Mouse (Mus musculus): ENCODE data around the gene Mrps7.

The Mrps7 gene

DNA sequence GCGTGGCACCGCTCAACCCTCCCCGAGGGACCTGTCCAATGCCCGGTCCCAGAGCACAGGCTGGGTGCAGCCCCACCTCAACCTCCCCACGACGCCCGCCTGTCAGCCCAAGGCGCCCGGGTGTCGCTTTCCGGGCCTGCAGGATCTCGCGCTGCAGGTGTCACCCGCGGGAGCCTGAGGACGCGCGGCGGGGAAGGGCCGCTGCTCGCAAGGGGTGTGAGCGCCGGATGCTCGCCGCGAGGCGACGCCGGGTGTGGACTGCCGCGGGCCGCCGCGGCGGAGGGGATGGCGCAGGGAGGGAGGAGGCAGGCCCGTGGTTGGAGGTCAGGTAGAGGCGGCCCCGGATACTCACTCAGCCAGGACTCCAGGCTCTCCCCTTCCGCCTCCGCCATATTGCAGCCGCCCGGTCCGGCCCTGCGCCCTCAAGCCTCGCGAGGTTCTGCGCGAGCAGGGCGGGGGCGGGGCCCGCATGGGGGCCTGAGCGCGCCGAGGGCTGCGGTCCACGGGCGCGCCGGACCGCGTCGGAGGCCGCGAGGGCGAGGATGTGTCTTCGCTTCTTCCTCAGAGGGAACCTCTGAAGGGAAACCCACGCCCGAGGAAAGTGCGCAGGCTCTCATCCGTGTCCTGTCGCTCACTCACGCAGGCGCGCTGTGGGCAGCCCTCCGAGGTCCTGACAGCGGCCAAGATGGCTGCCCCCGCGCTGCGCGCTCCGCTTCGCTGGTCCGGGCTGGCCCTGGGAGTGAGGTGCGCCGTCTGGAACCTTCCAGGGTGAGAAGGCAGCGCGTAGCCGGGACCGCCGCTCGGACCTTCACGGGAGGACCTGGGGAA, at the start of gene Mrps7, which contains the start of gene Gga3:
Mrps7 (plus strand) TSS at position 450 of the 828 bp plus-strand sequence.
Gga3 (minus strand) TSS at position 576 of the 828 bp plus-strand sequence.
- DNase-seq = peak; percentile 89

DNA sequence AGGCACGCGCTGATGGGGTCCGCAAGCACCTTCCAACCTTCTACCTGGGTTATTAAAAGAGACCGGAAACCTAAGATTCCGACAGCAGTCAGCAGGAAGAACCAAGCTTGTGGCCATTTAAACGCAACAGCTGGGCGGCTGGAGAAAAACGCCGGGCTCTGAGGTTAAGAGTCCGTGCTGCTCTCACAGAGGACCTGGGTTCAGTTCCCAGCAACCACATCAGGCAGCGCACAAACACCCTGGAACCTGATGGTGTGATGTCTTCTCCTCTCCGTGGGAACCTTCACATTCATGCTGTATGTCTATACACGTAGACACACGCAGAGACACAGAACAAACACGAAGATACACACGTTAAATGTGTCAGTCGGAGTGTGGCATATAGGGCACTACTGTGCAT, 48.0 kb upstream of the Mrps7 start:
- no peak for DNase-seq

GRCm38 (mm10) chr11:115563406-115563805, 40.3 kb upstream of the Mrps7 start:
- no peak for DNase-seq

DNA sequence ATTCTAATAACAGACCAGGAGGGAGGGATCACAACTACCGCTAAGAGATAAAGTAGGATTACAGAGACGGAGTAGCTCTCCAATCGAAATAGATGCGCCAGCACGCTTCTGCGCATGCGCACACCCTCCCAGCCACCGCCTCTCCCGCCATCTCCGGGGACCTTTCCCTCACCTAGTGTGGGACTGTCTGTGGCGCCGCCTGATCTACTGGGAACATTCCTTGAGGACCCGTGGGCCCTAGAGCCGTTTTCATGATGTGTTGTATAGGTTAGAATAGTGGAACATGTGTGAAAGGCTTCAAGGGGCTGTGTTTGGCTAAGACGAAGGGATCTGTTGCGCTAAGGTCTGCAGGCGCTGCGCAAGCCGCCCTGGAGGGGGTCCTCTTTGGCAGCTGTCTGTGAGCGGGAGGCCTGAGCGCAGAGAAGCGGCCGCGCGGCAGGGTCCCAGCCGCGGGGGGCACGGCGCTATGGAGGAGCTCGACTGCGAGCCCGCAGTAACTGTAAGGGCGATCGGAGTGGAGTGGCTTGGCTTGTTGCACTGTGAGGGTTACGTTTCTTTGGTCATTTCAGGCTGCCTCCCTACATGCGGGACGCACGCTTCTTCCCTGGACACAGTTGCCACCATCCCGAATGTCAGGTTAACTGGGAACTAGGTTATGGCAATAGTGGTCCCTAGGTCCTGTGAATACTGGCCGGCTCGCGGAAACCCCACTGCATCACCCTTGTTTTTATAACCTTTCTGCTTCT, 39.5 kb upstream of the Mrps7 start, which contains the start of gene Nup85:
Nup85 (plus strand) TSS at position 371 of the 746 bp plus-strand sequence.
- peak; percentile 97 for DNase-seq

GRCm38 (mm10) chr11:115564961-115565360, 38.8 kb upstream of the Mrps7 start:
- no peak for DNase-seq

DNA sequence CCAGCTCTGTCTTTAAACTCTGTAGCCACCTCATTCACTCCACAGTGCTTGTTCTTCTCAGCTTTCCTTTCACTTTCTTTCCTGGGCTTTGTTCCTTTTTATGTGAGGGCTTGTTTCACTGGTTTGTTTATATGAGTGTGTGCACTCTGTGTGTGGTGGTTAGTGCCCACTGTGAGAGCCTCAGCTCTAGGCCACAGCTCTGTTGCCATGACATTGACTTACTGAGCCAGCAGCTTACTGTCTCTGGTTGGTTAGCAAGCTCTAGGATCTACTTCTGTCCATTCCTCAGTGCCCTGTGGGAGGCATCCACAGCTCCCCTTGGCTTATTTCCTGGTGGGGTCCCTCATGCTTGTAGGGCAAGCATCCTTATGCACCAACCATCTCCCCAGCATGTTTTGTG, 24.6 kb upstream of the Mrps7 start:
- DNase-seq = no peak

GRCm38 (mm10) chr11:115582913-115583606, 20.7 kb upstream of the Mrps7 start:
- DNase-seq = no peak

DNA sequence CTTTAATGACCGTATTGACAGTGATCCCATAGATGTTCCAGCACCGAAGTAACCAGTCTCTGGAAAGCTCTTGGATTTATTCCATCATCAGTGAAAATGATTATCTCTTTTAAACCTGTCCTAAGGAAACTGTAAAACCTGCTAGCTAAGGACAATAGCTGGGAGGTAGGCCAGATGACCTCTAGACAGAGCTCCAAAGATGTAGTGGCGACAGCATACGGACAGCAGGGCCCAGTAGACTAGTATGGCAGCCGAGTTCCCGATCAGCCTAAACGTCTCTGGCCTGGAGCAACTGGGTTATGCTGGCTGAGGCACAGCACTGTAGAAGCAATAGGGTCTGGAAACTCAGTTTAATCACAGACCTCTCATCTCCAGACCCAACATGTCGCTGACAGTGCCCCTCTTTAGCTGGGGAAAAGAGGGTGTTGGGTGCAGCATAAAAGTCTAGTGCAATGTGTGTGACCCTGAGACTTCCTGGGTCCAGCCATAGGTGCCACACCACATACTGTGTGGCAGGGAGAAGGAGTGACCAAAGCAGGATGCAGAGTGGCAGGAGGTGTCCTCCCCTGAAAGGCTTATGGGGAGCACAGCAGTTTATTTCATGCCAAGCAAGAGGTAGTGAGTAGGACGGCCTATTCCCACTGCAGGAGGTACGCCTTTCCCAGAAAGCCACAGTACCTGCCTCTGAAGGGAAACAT, 19.2 kb upstream of the Mrps7 start:
- DNase-seq = no peak

- no peak for DNase-seq
Observed at GRCm38 (mm10) chr11:115585573-115586100, 18.1 kb upstream of the Mrps7 start.

GRCm38 (mm10) chr11:115586403-115586802, 17.3 kb upstream of the Mrps7 start:
- no peak for DNase-seq

GRCm38 (mm10) chr11:115587984-115588383, 15.7 kb upstream of the Mrps7 start:
- DNase-seq = no peak

GRCm38 (mm10) chr11:115590526-115591075, 13.1 kb upstream of the Mrps7 start:
- no peak for DNase-seq

GRCm38 (mm10) chr11:115595209-115595608, 8.5 kb upstream of the Mrps7 start:
- no peak for DNase-seq

- DNase-seq = no peak
Observed at GRCm38 (mm10) chr11:115598309-115598708, 5.4 kb upstream of the Mrps7 start.

DNA sequence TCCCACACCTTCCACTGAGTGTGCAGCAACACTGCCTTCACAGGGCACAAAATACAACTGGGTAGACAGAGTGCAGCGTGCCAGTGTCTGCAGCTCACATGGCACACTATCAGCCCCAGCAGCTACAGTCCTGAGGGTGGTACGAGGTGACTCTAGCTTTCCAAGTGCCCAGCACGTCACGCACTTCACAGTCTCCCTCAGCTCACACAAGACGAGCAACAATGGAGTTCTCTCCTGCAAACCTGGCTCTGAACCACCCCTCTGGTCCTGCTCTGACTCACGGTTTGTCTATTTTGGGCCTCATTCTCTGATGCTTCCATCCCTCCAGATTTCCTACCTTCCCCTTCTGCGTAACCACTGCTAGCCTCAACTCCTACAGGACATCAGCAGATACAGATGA, 4.0 kb upstream of the Mrps7 start:
- DNase-seq = no peak

GRCm38 (mm10) chr11:115600743-115601142, 3.0 kb upstream of the Mrps7 start:
- DNase-seq = no peak

GRCm38 (mm10) chr11:115601174-115601573, 2.6 kb upstream of the Mrps7 start:
- DNase-seq = no peak

- DNase-seq = no peak
Observed at GRCm38 (mm10) chr11:115603128-115603475, 623 bp upstream of the Mrps7 start.

DNA sequence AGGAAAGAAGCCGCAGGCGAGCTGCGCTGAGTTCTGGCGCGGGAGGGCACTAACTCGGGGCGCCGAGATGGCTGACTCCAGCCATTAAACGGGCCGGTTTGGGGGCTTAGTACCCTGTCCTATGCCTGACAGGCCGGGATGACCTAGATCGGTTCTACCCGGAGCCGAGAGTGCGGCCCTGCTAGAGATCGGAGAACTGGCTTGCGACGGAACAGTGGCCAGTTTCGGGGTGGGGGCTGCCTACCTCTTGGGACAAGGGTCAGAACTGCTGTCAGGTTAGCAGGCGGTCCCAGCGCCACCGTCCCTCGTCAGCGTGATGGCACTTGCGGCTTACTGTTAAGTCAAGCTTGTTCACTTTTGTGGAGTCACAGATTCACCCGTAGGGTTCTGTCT, 575 bp downstream of the Mrps7 start:
- DNase-seq = peak; percentile 59

GRCm38 (mm10) chr11:115606733-115607132, 3.0 kb downstream of the Mrps7 start:
- DNase-seq = peak; percentile 30

- peak; percentile 43 for DNase-seq
Observed at GRCm38 (mm10) chr11:115608421-115609399, 5.0 kb downstream of the Mrps7 start.

All from cerebellum, adult 9-11 months (tissue).